Mouse (Mus musculus) heart, postnatal 0 days (tissue): ENCODE results near the gene Mroh7.
A peak's percentile ranks its signal among the peaks of the same experiment; 100 is the strongest.

ENCODE experiments used
- CTCF ChIP-seq: IDR thresholded peaks from 2 replicates; pipeline ENCODE4 v1.5.1; 2016; ENCODE audit warnings: antibody characterized with exemption, control low read depth, low read depth
- EP300 ChIP-seq: IDR thresholded peaks from 2 replicates; pipeline ENCODE4 v1.6.1; 2016; ENCODE audit warnings: antibody characterized with exemption, low read depth

DNA sequence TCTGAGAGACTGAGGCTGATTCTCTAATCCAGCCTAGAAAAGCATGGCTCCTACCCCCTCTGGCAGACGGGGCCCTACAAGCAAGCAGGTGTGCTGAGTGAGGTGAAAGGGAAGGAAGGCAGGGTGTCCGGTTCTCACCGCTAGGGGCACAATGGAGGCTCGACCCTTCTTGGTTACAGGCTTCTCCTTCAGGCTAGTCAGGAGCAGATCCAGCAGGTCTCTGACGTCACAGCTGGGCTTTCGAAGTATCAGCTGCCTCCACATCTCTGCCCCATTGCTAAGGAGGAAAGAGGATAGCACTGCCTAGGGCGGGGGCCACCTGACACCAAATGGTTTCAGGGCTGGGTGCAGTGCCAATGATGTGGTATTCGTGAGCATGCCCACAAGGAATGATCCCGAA is 30.7 kb downstream of the Mroh7 start:
- peak; percentile 51 for TF ChIP-seq CTCF
- TF ChIP-seq EP300: no peak
